Mouse (Mus musculus) cerebellum, adult 2 months (tissue): ENCODE results near the gene Lactb. TPM values are rescaled to one million over a fixed set of nuclear protein-coding genes. Genes with fewer than 3 reads are reported as not detected.

Experiments used
- DNase-seq, 2 experiments: peaks; one replicate each; pipeline ENCODE4 v3.0.0; 2021
- H3K27ac ChIP-seq: fragments of 200-500 bp; 2 replicates; pipeline ENCODE4 v1.5.1; 2012; ENCODE audit warnings: low read length, control low read depth, inconsistent platforms; ENCODE audit not compliant: insufficient read depth
- H3K27me3 ChIP-seq: fragments of 200-500 bp; 2 replicates; pipeline ENCODE4 v1.6.1; 2012; ENCODE audit warnings: inconsistent platforms, mild to moderate bottlenecking, low read length, moderate library complexity; ENCODE audit not compliant: control insufficient read depth, insufficient read depth
- H3K4me1 ChIP-seq: fragments of 200-500 bp; 2 replicates; pipeline ENCODE4 v1.6.1; 2011; ENCODE audit warnings: low read length; ENCODE audit not compliant: control insufficient read depth, insufficient read depth
- H3K4me3 ChIP-seq: fragments of 200-500 bp; replicated peaks from 2 replicates; pipeline ENCODE3; 2011; ENCODE audit warnings: mild to moderate bottlenecking, low read depth, low read length, control low read depth; ENCODE audit not compliant: insufficient read depth
- CTCF ChIP-seq: fragments of 200-500 bp; IDR thresholded peaks from 2 replicates; pipeline ENCODE4 v1.5.1; 2011; ENCODE audit warnings: low read depth, mild to moderate bottlenecking, control low read depth, low read length, moderate library complexity, borderline replicate concordance; ENCODE audit not compliant: insufficient read depth
- POLR2A ChIP-seq: fragments of 200-500 bp; IDR thresholded peaks from 2 replicates; pipeline ENCODE4 v1.6.1; 2011; ENCODE audit warnings: low read length, control low read depth, borderline replicate concordance; ENCODE audit not compliant: insufficient read depth
- WGBS: fragments of 180-500 bp; shearing (Covaris S2); methylation state at CpG from one replicate; pipeline ENCODE4 v1.1.7; 2018; 5-methylcytosine and 5-hydroxymethylcytosine counted together
- polyA plus RNA-seq: library from polyadenylated mRNA; depleted of rRNA; stranded (reverse); fragments of >200 nt; gene quantifications from 2 replicates; pipeline ENCODE4 v1.2.3, GENCODE M21; 2012; rRNA removed

The Lactb gene
- polyA plus RNA-seq, 1 experiment: 13.2 TPM

- Histone ChIP-seq H3K27me3 (no peaks in the 10 kb centered on the region), H3K27ac (no peak overlapping the region), H3K4me3 (no peak overlapping the region), H3K4me1 (no peaks in the 10 kb centered on the region)
- DNase-seq: no peak
- no peak for TF ChIP-seq POLR2A
- no peak for TF ChIP-seq CTCF
These were observed 63.0 kb downstream of the Lactb start for GRCm38 (mm10) chr9:66912304-66912703.

- 91% methylated on average over 5 of the region's 5 CpGs for WGBS
- no peak for DNase-seq
- Histone ChIP-seq H3K27ac (no peak overlapping the region), H3K27me3 (no peaks in the 10 kb centered on the region), H3K4me3 (no peak overlapping the region), H3K4me1 (no peaks in the 10 kb centered on the region)
- no peak for TF ChIP-seq CTCF
- no peak for TF ChIP-seq POLR2A
These were observed 64.6 kb downstream of the Lactb start for GRCm38 (mm10) chr9:66910677-66911076.

GRCm38 (mm10) chr9:66909922-66910321, 65.4 kb downstream of the Lactb start:
- no peaks in the 10 kb centered on the region for H3K27me3 ChIP-seq
- no peak for DNase-seq
- no peaks in the 10 kb centered on the region for H3K4me1 ChIP-seq
- H3K4me3 ChIP-seq: no peak overlapping the region
- 91% methylated on average over 7 of the region's 7 CpGs for WGBS
- no peak overlapping the region for H3K27ac ChIP-seq
- TF ChIP-seq CTCF: no peak
- TF ChIP-seq POLR2A: no peak

GRCm38 (mm10) chr9:66907746-66908397, 67.4 kb downstream of the Lactb start:
- no peak for TF ChIP-seq POLR2A
- TF ChIP-seq CTCF: no peak
- WGBS: 94% methylated on average over 5 of the region's 5 CpGs
- no peaks in the 10 kb centered on the region for H3K27me3 ChIP-seq
- H3K4me3 ChIP-seq: no peak overlapping the region
- no peak overlapping the region for H3K27ac ChIP-seq
- DNase-seq: no peak
- H3K4me1 ChIP-seq: no peaks in the 10 kb centered on the region

GRCm38 (mm10) chr9:66907126-66907525, 68.2 kb downstream of the Lactb start:
- Histone ChIP-seq H3K4me1 (no peaks in the 10 kb centered on the region), H3K27ac (no peak overlapping the region), H3K4me3 (no peak overlapping the region), H3K27me3 (no peaks in the 10 kb centered on the region)
- 85% methylated on average over 8 of the region's 8 CpGs for WGBS
- TF ChIP-seq CTCF (no peak), POLR2A (no peak)
- no peak for DNase-seq

- no peaks in the 10 kb centered on the region for H3K27me3 ChIP-seq
- no peaks in the 10 kb centered on the region for H3K4me1 ChIP-seq
- WGBS: 63% methylated on average over 9 of the region's 9 CpGs
- no peak for TF ChIP-seq CTCF
- no peak for TF ChIP-seq POLR2A
- DNase-seq: no peak
- no peak overlapping the region for H3K27ac ChIP-seq
- H3K4me3 ChIP-seq: no peak overlapping the region
These were observed 69.3 kb downstream of the Lactb start for GRCm38 (mm10) chr9:66905990-66906389.

Other genes with a start within 250 kb of the Lactb start
- 16.0 and 17.7 TPM in 2 replicates for gene Aph1b, start 180.0 kb downstream of the Lactb start, polyA plus RNA-seq
- gene Gm10647, start 178.4 kb downstream of the Lactb start, polyA plus RNA-seq: 0.33 and 0.44 TPM in 2 replicates
- 3.3 and 4.0 TPM in 2 replicates for gene Aph1c, start 140.8 kb downstream of the Lactb start, polyA plus RNA-seq
- 13.7 and 15.3 TPM in 2 replicates for gene Rab8b, start 55.8 kb downstream of the Lactb start, polyA plus RNA-seq
- 53.7 and 55.7 TPM in 2 replicates for gene Rps27l, start 29.4 kb downstream of the Lactb start, polyA plus RNA-seq
- gene Tpm1, start 73.9 kb upstream of the Lactb start, polyA plus RNA-seq: 157 and 170 TPM in 2 replicates